Mouse (Mus musculus): ENCODE measurements at regions not wholly inside any gene's neighbourhood (a gene's known extent, or its start where the extent isn't known, plus 50 kb on each side); places are given as distances from the start of the nearest gene placed in this dataset.

DNA sequence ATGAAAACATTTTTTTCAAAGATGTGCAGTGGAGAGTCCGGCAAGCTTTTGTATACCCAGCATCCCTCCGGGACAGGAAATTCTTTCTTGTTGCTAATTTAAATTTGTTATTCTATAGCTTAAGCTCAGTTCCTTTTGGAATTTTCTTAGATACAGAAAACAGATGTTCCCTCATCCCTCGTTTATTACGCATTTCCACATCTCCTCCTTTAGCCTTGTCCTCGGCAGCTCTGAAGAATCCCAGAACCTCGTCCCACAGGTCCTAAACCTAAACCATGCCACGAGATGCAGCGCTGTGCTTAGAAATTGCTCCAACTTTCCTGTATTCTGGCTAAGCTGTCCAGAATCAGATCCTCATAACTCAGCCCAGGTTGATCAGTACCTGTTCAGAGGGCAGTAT lies 332.0 kb downstream of the Adgrl2 start:
- H3K4me1 ChIP-seq (ENCODE audit: control insufficient read depth, insufficient read depth, low read length) = no peaks in the 10 kb centered on the region
- H3K27me3 ChIP-seq (ENCODE audit: control insufficient read depth, insufficient read depth, low read length) = no peaks in the 10 kb centered on the region
- H3K36me3 ChIP-seq (ENCODE audit: control insufficient read depth, insufficient read depth, low read length) = no peaks in the 10 kb centered on the region
- TF ChIP-seq POLR2A (IDR thresholded peaks at IDR 0.05; ENCODE audit: control insufficient read depth, low read depth, low read length) = no peak
- TF ChIP-seq CTCF (IDR thresholded peaks at IDR 0.05; ENCODE audit: control insufficient read depth, insufficient read depth, insufficient replicate concordance, low read depth, low read length) = no peak
- no peak overlapping the region for H3K4me3 ChIP-seq (ENCODE audit: control insufficient read depth, low read depth, low read length)
- H3K27ac ChIP-seq (ENCODE audit: control insufficient read depth, insufficient read depth, low read depth, low read length) = no peak overlapping the region

DNA sequence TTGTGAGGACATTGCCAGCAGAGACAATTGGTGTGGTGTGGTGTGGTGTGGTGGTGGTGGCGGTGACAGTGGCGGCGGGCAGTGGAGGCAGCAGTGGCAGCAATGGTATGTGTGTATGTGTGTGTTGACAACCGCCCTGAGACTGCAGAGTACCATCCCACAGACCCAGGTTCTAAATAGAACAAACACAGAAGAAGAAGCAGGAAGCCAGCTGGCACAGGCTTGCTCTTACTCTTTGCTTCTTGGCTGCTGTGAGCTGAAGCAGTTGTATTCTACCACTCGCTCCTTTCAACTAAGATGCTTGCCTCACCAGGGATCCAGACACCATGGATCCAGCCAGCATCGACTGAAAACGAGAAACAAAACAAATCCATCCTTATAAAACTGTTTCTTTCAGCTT lies 334.2 kb downstream of the Adgrl2 start:
- Histone ChIP-seq H3K4me3 (ENCODE audit: control insufficient read depth, low read depth, low read length) (no peak overlapping the region), H3K4me1 (ENCODE audit: control insufficient read depth, insufficient read depth, low read length) (no peaks in the 10 kb centered on the region), H3K27ac (ENCODE audit: control insufficient read depth, insufficient read depth, low read depth, low read length) (no peak overlapping the region), H3K27me3 (ENCODE audit: control insufficient read depth, insufficient read depth, low read length) (no peaks in the 10 kb centered on the region), H3K36me3 (ENCODE audit: control insufficient read depth, insufficient read depth, low read length) (no peaks in the 10 kb centered on the region)
- TF ChIP-seq CTCF (IDR thresholded peaks at IDR 0.05; ENCODE audit: control insufficient read depth, insufficient read depth, insufficient replicate concordance, low read depth, low read length) (no peak), POLR2A (IDR thresholded peaks at IDR 0.05; ENCODE audit: control insufficient read depth, low read depth, low read length) (no peak)

DNA sequence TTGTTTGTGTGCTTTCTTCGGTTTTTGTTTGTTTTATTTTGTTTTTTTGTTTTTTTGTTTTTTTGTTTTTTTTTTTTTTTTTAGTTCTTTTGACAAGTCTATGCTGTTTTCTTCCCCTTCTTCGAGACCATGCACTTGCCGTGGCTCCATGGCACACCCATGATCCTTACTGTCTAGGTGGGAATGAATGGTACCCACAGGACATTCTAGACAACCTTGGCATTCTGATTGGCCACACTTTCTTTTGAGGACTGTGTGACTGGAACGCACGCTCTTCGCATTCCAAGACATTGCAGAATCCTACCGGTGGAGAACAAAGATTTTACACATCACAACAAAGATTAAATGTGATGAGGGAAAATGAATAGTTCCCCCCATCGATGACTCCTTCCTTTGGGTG lies 340.1 kb downstream of the Adgrl2 start:
- Histone ChIP-seq H3K4me1 (ENCODE audit: control insufficient read depth, insufficient read depth, low read length) (no peaks in the 10 kb centered on the region), H3K36me3 (ENCODE audit: control insufficient read depth, insufficient read depth, low read length) (no peaks in the 10 kb centered on the region), H3K4me3 (ENCODE audit: control insufficient read depth, low read depth, low read length) (no peak overlapping the region), H3K27me3 (ENCODE audit: control insufficient read depth, insufficient read depth, low read length) (no peaks in the 10 kb centered on the region), H3K27ac (ENCODE audit: control insufficient read depth, insufficient read depth, low read depth, low read length) (no peak overlapping the region)
- no peak for TF ChIP-seq POLR2A (IDR thresholded peaks at IDR 0.05; ENCODE audit: control insufficient read depth, low read depth, low read length)
- TF ChIP-seq CTCF (IDR thresholded peaks at IDR 0.05; ENCODE audit: control insufficient read depth, insufficient read depth, insufficient replicate concordance, low read depth, low read length) = no peak

DNA sequence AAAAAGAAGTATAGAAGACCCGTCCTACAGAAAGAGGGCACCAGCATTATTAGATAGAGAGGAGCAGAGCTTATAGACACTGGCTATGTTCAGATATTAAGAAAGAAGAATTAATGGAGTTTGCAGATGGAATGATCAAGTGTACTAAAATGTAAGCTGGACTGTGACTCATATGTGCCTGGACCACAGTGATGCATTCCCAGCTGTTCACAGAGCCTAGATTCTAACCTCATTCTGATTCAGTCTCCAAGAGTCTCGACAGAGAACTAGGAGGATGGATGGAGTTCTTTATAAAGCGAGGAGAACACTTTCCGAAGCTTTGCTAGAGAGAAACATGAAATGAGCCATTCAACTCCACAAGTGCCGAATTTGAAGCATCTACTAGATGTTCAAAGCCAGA lies 345.4 kb downstream of the Adgrl2 start:
- Histone ChIP-seq H3K27ac (ENCODE audit: control insufficient read depth, insufficient read depth, low read depth, low read length) (no peak overlapping the region), H3K4me1 (ENCODE audit: control insufficient read depth, insufficient read depth, low read length) (no peaks in the 10 kb centered on the region), H3K27me3 (ENCODE audit: control insufficient read depth, insufficient read depth, low read length) (no peaks in the 10 kb centered on the region), H3K36me3 (ENCODE audit: control insufficient read depth, insufficient read depth, low read length) (no peaks in the 10 kb centered on the region), H3K4me3 (ENCODE audit: control insufficient read depth, low read depth, low read length) (no peak overlapping the region)
- TF ChIP-seq CTCF (IDR thresholded peaks at IDR 0.05; ENCODE audit: control insufficient read depth, insufficient read depth, insufficient replicate concordance, low read depth, low read length) (no peak), POLR2A (IDR thresholded peaks at IDR 0.05; ENCODE audit: control insufficient read depth, low read depth, low read length) (no peak)

DNA sequence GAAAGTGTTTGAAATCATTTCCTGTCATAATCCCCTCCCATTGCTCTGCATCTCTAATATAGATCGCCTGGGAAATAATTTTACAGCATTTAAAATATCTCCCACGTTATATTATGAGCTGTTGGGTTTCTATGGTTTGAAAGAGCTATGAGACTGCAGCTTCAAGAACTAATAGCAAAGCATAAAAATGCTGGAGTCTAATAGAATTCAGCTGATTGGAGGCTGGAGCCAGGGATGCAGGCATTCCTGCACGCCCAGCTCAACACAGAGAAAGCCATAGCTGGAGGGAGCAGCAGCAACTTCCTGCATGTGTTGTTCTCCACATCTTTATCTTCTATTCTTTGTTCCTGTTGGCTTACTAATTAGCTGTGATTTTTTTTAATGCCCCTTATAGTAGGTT lies 348.8 kb downstream of the Adgrl2 start:
- no peaks in the 10 kb centered on the region for H3K27me3 ChIP-seq (ENCODE audit: control insufficient read depth, insufficient read depth, low read length)
- no peak overlapping the region for H3K27ac ChIP-seq (ENCODE audit: control insufficient read depth, insufficient read depth, low read depth, low read length)
- TF ChIP-seq POLR2A (IDR thresholded peaks at IDR 0.05; ENCODE audit: control insufficient read depth, low read depth, low read length) (no peak), CTCF (IDR thresholded peaks at IDR 0.05; ENCODE audit: control insufficient read depth, insufficient read depth, insufficient replicate concordance, low read depth, low read length) (no peak)
- no peak overlapping the region for H3K4me3 ChIP-seq (ENCODE audit: control insufficient read depth, low read depth, low read length)
- no peaks in the 10 kb centered on the region for H3K4me1 ChIP-seq (ENCODE audit: control insufficient read depth, insufficient read depth, low read length)
- H3K36me3 ChIP-seq (ENCODE audit: control insufficient read depth, insufficient read depth, low read length) = no peaks in the 10 kb centered on the region

DNA sequence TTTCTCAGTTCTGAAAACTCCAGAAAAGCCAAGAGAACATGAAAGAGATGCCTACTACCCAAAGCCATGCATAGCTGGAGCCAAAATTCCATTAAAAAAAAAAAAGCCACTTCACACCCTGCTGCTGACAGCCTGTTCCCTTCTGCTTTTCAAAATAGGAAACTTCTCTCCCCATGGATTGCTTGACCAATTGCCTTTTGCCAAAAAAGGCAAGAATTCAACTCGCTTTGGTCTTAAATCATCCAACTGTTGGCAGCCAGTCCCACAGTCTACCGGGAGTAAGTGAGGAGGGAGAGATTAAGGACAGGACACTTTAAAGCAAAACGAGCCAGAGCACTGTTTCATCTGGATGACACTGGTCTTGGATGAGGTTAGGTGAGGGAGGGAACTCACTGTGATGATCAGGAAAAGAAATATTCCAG lies 349.7 kb downstream of the Adgrl2 start:
- H3K27ac ChIP-seq (ENCODE audit: control insufficient read depth, insufficient read depth, low read depth, low read length) = no peak overlapping the region
- H3K4me1 ChIP-seq (ENCODE audit: control insufficient read depth, insufficient read depth, low read length) = no peaks in the 10 kb centered on the region
- no peak overlapping the region for H3K4me3 ChIP-seq (ENCODE audit: control insufficient read depth, low read depth, low read length)
- TF ChIP-seq POLR2A (IDR thresholded peaks at IDR 0.05; ENCODE audit: control insufficient read depth, low read depth, low read length) (no peak), CTCF (IDR thresholded peaks at IDR 0.05; ENCODE audit: control insufficient read depth, insufficient read depth, insufficient replicate concordance, low read depth, low read length) (no peak)
- H3K36me3 ChIP-seq (ENCODE audit: control insufficient read depth, insufficient read depth, low read length) = no peaks in the 10 kb centered on the region
- no peaks in the 10 kb centered on the region for H3K27me3 ChIP-seq (ENCODE audit: control insufficient read depth, insufficient read depth, low read length)

DNA sequence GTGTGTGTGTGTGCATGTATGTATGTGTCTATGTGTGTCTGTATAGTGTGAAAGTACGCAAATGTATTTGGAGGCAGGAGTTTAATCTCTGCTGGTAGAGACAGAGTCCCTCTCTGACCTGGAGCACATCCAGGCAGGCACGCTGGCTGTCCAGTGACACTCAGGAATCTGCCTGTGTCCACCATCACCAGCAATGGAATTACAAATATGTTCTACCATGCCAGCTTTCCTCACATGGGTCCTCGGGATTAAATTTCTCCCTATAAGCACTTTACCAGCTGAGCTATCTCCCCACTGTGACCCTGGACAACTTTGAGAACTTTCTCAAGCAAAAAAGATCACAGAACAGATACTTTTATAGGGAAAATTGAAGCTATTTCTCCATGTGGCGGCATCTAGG lies 355.3 kb downstream of the Adgrl2 start:
- H3K27ac ChIP-seq (ENCODE audit: control insufficient read depth, insufficient read depth, low read depth, low read length) = no peak overlapping the region
- H3K27me3 ChIP-seq (ENCODE audit: control insufficient read depth, insufficient read depth, low read length) = no peaks in the 10 kb centered on the region
- H3K36me3 ChIP-seq (ENCODE audit: control insufficient read depth, insufficient read depth, low read length) = no peaks in the 10 kb centered on the region
- TF ChIP-seq CTCF (IDR thresholded peaks at IDR 0.05; ENCODE audit: control insufficient read depth, insufficient read depth, insufficient replicate concordance, low read depth, low read length) = no peak
- TF ChIP-seq POLR2A (IDR thresholded peaks at IDR 0.05; ENCODE audit: control insufficient read depth, low read depth, low read length) = no peak
- no peaks in the 10 kb centered on the region for H3K4me1 ChIP-seq (ENCODE audit: control insufficient read depth, insufficient read depth, low read length)
- no peak overlapping the region for H3K4me3 ChIP-seq (ENCODE audit: control insufficient read depth, low read depth, low read length)

DNA sequence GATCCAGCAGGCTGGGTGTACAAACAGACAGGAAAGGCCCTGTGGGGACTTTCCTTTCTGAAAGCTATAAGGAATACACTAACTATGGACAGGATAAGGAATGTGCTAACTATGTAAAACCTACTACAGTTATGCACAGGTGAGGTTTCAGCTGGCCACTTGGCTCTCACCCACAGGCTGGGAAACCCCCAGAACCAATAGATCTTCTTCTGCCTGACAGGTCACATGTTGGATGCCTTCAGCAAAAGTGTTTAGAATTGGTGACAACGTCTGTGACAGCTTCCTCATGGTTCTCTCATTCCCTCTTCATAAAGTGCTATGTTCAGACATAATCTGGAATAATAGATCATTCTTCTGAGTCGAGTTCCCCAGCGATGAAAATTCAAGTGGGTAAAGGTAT lies 356.0 kb downstream of the Adgrl2 start:
- Histone ChIP-seq H3K4me1 (ENCODE audit: control insufficient read depth, insufficient read depth, low read length) (no peaks in the 10 kb centered on the region), H3K36me3 (ENCODE audit: control insufficient read depth, insufficient read depth, low read length) (no peaks in the 10 kb centered on the region), H3K27ac (ENCODE audit: control insufficient read depth, insufficient read depth, low read depth, low read length) (no peak overlapping the region), H3K4me3 (ENCODE audit: control insufficient read depth, low read depth, low read length) (no peak overlapping the region), H3K27me3 (ENCODE audit: control insufficient read depth, insufficient read depth, low read length) (no peaks in the 10 kb centered on the region)
- TF ChIP-seq CTCF (IDR thresholded peaks at IDR 0.05; ENCODE audit: control insufficient read depth, insufficient read depth, insufficient replicate concordance, low read depth, low read length) (no peak), POLR2A (IDR thresholded peaks at IDR 0.05; ENCODE audit: control insufficient read depth, low read depth, low read length) (no peak)

All from testis, adult 2 months (tissue).